Mouse (Mus musculus) CD4-positive, CD25-positive, alpha-beta regulatory T cell (primary cell): Measurements from ENCODE around the gene Vmn1r22. TPM values are rescaled to one million over a fixed set of nuclear protein-coding genes. Genes with fewer than 3 reads are reported as not detected.

Source experiments
- polyA plus RNA-seq: library from polyadenylated mRNA; unstranded; fragments of 100-300 nt; shearing (Covaris generic); gene quantifications from one replicate; pipeline ENCODE4 v1.2.1, GENCODE M21; 2017

The Vmn1r22 gene
- 0.12 TPM for polyA plus RNA-seq

DNA sequence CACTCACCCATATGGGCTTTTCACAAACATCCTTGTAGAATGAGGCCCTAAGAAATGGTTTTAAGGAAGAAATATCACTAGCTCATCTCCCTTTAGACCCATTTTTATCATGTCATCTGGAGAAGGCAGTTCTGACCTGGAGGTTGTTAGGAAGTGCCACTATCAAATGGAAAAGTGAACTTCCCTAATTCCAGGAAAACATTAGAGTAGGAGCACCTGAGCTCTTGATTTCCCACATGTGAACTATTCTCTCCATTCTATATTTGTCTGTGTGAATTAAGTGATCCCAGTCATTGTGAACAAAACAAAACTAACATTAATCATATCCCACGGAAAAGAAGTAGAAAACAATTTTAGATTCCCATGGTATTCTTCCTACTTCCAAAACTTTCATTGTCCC, at the start of gene Vmn1r22:
Vmn1r22 (minus strand) TSS at position 101 of the 400 bp plus-strand sequence.

DNA sequence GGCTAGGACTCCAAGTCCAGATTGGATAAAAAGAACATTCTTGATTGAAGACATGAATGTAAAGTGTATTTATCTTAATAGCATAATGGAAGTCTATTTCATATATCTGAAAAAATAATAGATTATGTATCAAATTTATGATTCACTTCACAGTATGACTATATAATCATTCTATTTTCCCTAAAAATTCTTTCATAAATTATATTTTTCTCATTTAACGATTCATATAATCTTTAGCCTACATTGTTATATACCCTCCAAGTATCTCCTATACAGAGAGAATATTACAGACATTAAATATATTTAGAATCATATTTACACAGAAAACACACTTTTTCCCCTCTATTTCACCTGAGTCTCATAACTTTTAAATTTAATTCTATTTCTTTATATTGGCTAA, 18.9 kb upstream of the Vmn1r22 start, which contains the start of gene Vmn1r23:
Vmn1r23 (minus strand) TSS at position 101 of the 400 bp plus-strand sequence.

DNA sequence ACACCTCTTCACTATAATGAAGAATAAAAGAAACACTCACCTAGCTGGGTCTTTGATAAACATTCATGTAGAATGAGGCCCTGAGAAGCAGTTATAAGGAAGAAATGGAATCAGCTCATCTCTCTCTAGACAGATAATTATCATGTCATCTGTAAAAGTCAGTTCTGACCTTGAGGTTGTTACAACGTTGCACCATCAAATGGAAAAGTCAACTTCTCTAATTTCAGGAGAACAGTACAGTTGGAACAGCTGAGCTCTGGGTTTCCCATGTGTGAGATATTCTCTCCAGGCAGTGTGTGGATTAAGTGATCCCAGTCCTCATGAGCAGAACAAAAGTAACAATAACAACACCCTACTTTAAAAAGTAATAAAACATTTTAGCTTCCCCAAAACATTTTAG, 57.5 kb downstream of the Vmn1r22 start, which contains the start of gene Vmn1r21:
Vmn1r21 (minus strand) TSS at position 58 of the 400 bp plus-strand sequence.

Other genes with a start within 250 kb of the Vmn1r22 start
- 5.4 TPM for gene Pyurf, start 215.9 kb downstream of the Vmn1r22 start, polyA plus RNA-seq
- gene Lancl2, start 205.5 kb downstream of the Vmn1r22 start, polyA plus RNA-seq, result 5.3 TPM
- 19.0 TPM for gene Vopp1, start 82.9 kb downstream of the Vmn1r22 start, polyA plus RNA-seq
- gene Vmn1r21, start 57.7 kb downstream of the Vmn1r22 start, polyA plus RNA-seq, result not detected
- not detected for gene Vmn1r23, start 18.8 kb upstream of the Vmn1r22 start, polyA plus RNA-seq
- gene Vmn1r24, start 53.5 kb upstream of the Vmn1r22 start, polyA plus RNA-seq, result not detected
- not detected for gene Vmn1r25, start 72.8 kb upstream of the Vmn1r22 start, polyA plus RNA-seq
- not detected for gene Vmn1r26, start 107.1 kb upstream of the Vmn1r22 start, polyA plus RNA-seq